Mouse (Mus musculus) liver, embryonic 14.5 days (tissue): Measurements from ENCODE around the gene Vmn2r96. TPM values are rescaled to one million over a fixed set of nuclear protein-coding genes. Genes with fewer than 3 reads are reported as not detected.

Source experiments
- ATAC-seq: fragments of 200-750 bp; cut with Nextera tagmentation; 2 replicates; pipeline ENCODE4 v1.8.0; 2017; ENCODE audit warnings: moderate number of reproducible peaks, mild to moderate bottlenecking, moderate library complexity; ENCODE audit not compliant: insufficient read depth
- DNase-seq, 3 experiments: peaks; one replicate each; pipeline ENCODE4 v3.0.0-alpha.2; 2012 to 2013; ENCODE audit warnings: low read depth in 3 of 3, low spot score in 3 of 3
- H3K27ac ChIP-seq: fragments of 300-500 bp; sonication (generic); 2 replicates; pipeline ENCODE4 v1.5.1; 2014; ENCODE audit warnings: moderate library complexity, mild to moderate bottlenecking, control low read depth, inconsistent platforms
- H3K27me3 ChIP-seq: fragments of 300-500 bp; sonication (generic); 2 replicates; pipeline ENCODE4 v1.6.1; 2014; ENCODE audit warnings: mild to moderate bottlenecking, low read length, moderate library complexity; ENCODE audit not compliant: control insufficient read depth, insufficient read depth
- H3K36me3 ChIP-seq: fragments of 300-500 bp; sonication (generic); replicated peaks from 2 replicates; pipeline ENCODE4 v1.6.1; 2014; ENCODE audit warnings: low read depth; ENCODE audit not compliant: control insufficient read depth, insufficient read depth
- H3K4me1 ChIP-seq, 2 experiments: fragments of 200-500 bp in 1 of 2; fragments of 300-500 bp in 1 of 2; sonication (generic) in 1 of 2; replicated peaks; 2 replicates each; pipeline ENCODE4 v1.6.1; 2012 to 2014; ENCODE audit warnings: antibody characterized with exemption in 1 of 2, inconsistent platforms in 1 of 2, low read length in 1 of 2; ENCODE audit not compliant: control insufficient read depth in 2 of 2, insufficient read depth in 2 of 2
- H3K4me2 ChIP-seq: fragments of 300-500 bp; sonication (generic); 2 replicates; pipeline ENCODE4 v1.6.1; 2014; ENCODE audit warnings: low read depth, mild to moderate bottlenecking, control low read depth, moderate library complexity
- H3K4me3 ChIP-seq, 2 experiments: fragments of 200-500 bp in 1 of 2; fragments of 300-500 bp in 1 of 2; sonication (generic) in 1 of 2; 2 replicates each; pipeline ENCODE4 v1.5.1; 2012 to 2014; ENCODE audit warnings: low read depth in 2 of 2, low read length in 2 of 2, mild to moderate bottlenecking in 2 of 2, control low read depth in 1 of 2, inconsistent platforms in 1 of 2, moderate library complexity in 1 of 2; ENCODE audit not compliant: insufficient read depth in 1 of 2
- H3K9ac ChIP-seq: fragments of 300-500 bp; sonication (generic); replicated peaks from 2 replicates; pipeline ENCODE4 v1.6.1; 2014; ENCODE audit warnings: mild to moderate bottlenecking, control low read depth, moderate library complexity
- H3K9me3 ChIP-seq: fragments of 300-500 bp; sonication (generic); 2 replicates; pipeline ENCODE4 v1.6.1; 2016; ENCODE audit warnings: low read length, mixed read lengths; ENCODE audit not compliant: control insufficient read depth
- CTCF ChIP-seq: IDR thresholded peaks from 2 replicates; pipeline ENCODE4 v1.5.1; 2016; ENCODE audit warnings: antibody characterized with exemption, low read depth, control low read depth
- EP300 ChIP-seq: IDR thresholded peaks from 2 replicates; pipeline ENCODE4 v1.6.1; 2016; ENCODE audit warnings: antibody characterized with exemption, low read depth
- polyA plus RNA-seq, 2 experiments: library from polyadenylated mRNA; depleted of rRNA in 1 of 2; stranded (reverse) in 1 of 2; unstranded in 1 of 2; fragments of >200 nt; fragmentation: Nextera tagmentation in 1 of 2; extraction: Ambion mirVana in 1 of 2; gene quantifications; 2 replicates each; pipeline versions ENCODE4 v1.2.1 to v1.2.3; 2012 to 2014

Gene Vmn2r96
- polyA plus RNA-seq, 2 experiments: not detected

GRCm38 (mm10) chr17:18626532-18626931, 53.6 kb downstream of the Vmn2r96 start:
- no peak for ATAC-seq
- Histone ChIP-seq H3K4me1 (no peaks in the 10 kb centered on the region), H3K36me3 (no peaks in the 10 kb centered on the region), H3K9ac (no peak overlapping the region), H3K4me2 (no peak overlapping the region), H3K4me3 (no peak overlapping the region), H3K9me3 (no peaks in the 10 kb centered on the region), H3K27ac (no peak overlapping the region), H3K27me3 (no peaks in the 10 kb centered on the region)
- no peak for TF ChIP-seq CTCF
- no peak for TF ChIP-seq EP300
- no peak for DNase-seq

Other genes starting within 250 kb of the Vmn2r96 start
- not detected in 2 replicates for gene Vmn2r95, start 149.1 kb upstream of the Vmn2r96 start, polyA plus RNA-seq (2012; rRNA removed)
- gene Vmn2r95, start 149.1 kb upstream of the Vmn2r96 start, polyA plus RNA-seq (2014; fragmentation: Nextera tagmentation; extraction: Ambion mirVana): not detected in 2 replicates